ENCODE assay signal across 9 mouse cellular contexts in the genomic region with DNA sequence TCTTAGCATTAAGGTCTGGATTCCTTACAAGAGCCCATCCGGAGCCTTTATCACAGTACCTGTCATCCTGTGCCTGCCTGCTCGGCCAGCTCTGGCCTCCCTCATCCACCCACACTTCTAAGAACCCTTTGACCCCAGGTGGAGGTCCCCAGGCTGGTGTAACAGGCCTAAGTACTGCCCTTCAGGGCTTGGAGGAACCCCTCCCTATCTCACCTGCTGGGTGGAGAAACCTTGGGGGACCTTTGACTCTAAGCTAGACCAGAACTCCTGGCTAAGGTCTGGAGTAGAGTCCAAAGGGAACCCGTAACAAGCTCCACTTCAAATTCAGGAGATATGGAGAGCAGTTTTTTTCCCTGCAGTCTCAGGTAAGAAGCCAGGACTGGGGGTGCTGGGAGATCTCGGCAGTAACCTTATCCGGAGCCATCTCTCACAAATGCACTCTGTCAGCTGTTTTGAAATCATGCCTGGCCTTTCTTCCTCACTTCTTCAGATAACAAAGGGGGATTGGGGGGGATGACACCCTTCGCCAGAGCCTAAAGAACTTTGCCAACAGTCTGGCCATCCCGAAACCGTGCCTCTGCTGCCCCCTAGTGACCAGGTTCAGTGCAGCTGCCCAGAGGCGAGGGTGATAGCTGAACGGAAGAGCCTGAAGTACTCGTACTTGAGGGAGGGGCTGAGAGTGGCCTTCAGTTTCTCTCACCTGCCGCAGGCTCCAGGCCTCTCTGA.
A peak's percentile ranks its signal among the peaks of the same experiment; 100 is the strongest.
DNase-seq lines count a peak whose midpoint lies in the region; TF ChIP-seq lines count a peak whose summit lies in the region.
"Had no signal": no experiment of that assay in that cellular context is flagged by ENCODE, and none has a peak within 500 bp of the region (broad histone marks: within the 10 kb centered on the region; RNA-seq: fewer than 3 reads in every experiment).

No protein-coding gene starts in this region.

- H3K4me1 ChIP-seq in E14TG2a.4 (replicated peaks; ENCODE audit: low read depth, low read length): peaks cover 47% of the 10 kb centered on the region

- no peaks in the 10 kb centered on the region for H3K27me3 ChIP-seq in E14TG2a.4 (ENCODE audit: insufficient read depth, low read length)
- H3K27me3 ChIP-seq: heart, embryonic 13.5 days had no signal

- H3K4me3 ChIP-seq in E14TG2a.4 (replicated peaks; ENCODE audit: low read length): no peak overlapping the region
- H3K4me3 ChIP-seq: heart, embryonic 13.5 days had no signal

- no peaks in the 10 kb centered on the region for H3K9me3 ChIP-seq in E14TG2a.4 (ENCODE audit: low read length)
- H3K9me3 ChIP-seq: heart, embryonic 13.5 days had no signal

- H3K36me3 ChIP-seq in E14TG2a.4 (ENCODE audit: insufficient read depth, low read length): peaks cover 63% of the 10 kb centered on the region

- DNase-seq in 416B (ENCODE audit: low read depth): peak; percentile 78
- DNase-seq in c-Kit-positive CD71-positive TER-119-positive erythroid progenitor cells, embryonic 14.5 days (ENCODE audit: low spot score): peak; percentile 74
- peak; percentile 70 to 72 for DNase-seq in frontal cortex, postnatal 36 days (ENCODE audit: low spot score in 2 of 2)
- peak; percentile 89 for DNase-seq in kidney, adult 9 months
- DNase-seq in lung, adult 18-20 months: peak; percentile 81 to 86
- peak; percentile 67 to 79 for DNase-seq in right cerebral cortex, adult 2 months (ENCODE audit: low spot score in 2 of 2)
- DNase-seq in urinary bladder, postnatal 10 days (ENCODE audit: low spot score): peak; percentile 72

- peak; percentile 83 for TF ChIP-seq CTCF in E14TG2a.4 (conservative IDR thresholded peaks at IDR 0.05; ENCODE audit: low read length)
